Mouse (Mus musculus) cerebral cortex, adult 2 months (tissue): ENCODE data around the gene Tnni2.

ENCODE experiments used
- WGBS: fragments of 180-500 bp; shearing (Covaris S2); methylation state at CpG from one replicate; pipeline ENCODE4 v1.1.7; 2018; 5-methylcytosine and 5-hydroxymethylcytosine counted together

The Tnni2 gene

GRCm38 (mm10) chr7:142483136-142483535 lies 41.5 kb downstream of the Tnni2 start:
- WGBS = 79% methylated on average over 11 of the region's 11 CpGs

- WGBS = 83% methylated on average over 12 of the region's 12 CpGs
Observed at GRCm38 (mm10) chr7:142484780-142485179, 43.2 kb downstream of the Tnni2 start.

- WGBS = 91% methylated on average over 8 of the region's 8 CpGs
Observed at GRCm38 (mm10) chr7:142486751-142487162, 45.1 kb downstream of the Tnni2 start.

- 38% methylated on average over 9 of the region's 9 CpGs for WGBS
Observed at GRCm38 (mm10) chr7:142487341-142487859, 45.8 kb downstream of the Tnni2 start.

GRCm38 (mm10) chr7:142488053-142488452 lies 46.4 kb downstream of the Tnni2 start:
- 91% methylated on average over 3 of the region's 3 CpGs for WGBS

- WGBS = 91% methylated on average over 8 of the region's 8 CpGs
Observed at GRCm38 (mm10) chr7:142493535-142493934, 51.9 kb downstream of the Tnni2 start.
